Mouse (Mus musculus): ENCODE measurements around the gene Gins3. TPM values are rescaled to one million over a fixed set of nuclear protein-coding genes. Genes with fewer than 3 reads are reported as not detected.
"Not testable (repeated sequence)": the region's sequence is repeated elsewhere in the genome, so short reads cannot be mapped to it uniquely, and the experiment has no call there.

Gins3 gene
- polyA plus RNA-seq, 1 experiment from 2014 or later, result 18.6 TPM

- DNase-seq (ENCODE audit: low spot score), result no peak
- Histone ChIP-seq H3K4me2 (ENCODE audit: low read length) (no peak overlapping the region), H3K4me3 (ENCODE audit: low read depth, low read length) (no peak overlapping the region), H3K27ac (ENCODE audit: low read depth) (no peak overlapping the region), H3K9ac (ENCODE audit: low read length) (no peak overlapping the region), H3K36me3 (ENCODE audit: control insufficient read depth, insufficient read depth, low read length) (no peaks in the 10 kb centered on the region), H3K4me1 (replicated peaks; ENCODE audit: control insufficient read depth, insufficient read depth, low read length) (no peaks in the 10 kb centered on the region), H3K27me3 (replicated peaks; ENCODE audit: control insufficient read depth, insufficient read depth, low read length) (no peaks in the 10 kb centered on the region), H3K9me3 (ENCODE audit: control insufficient read depth, low read length) (no peaks in the 10 kb centered on the region)
- ATAC-seq (replicated peaks; ENCODE audit: low FRiP score, low TSS enrichment, low read depth), result no peak
- 47% methylated on average over 2 of the region's 2 CpGs for WGBS
Measured at GRCm38 (mm10) chr8:95657523-95657922, 24.3 kb downstream of the Gins3 start.

- no peak for ATAC-seq (replicated peaks; ENCODE audit: low FRiP score, low TSS enrichment, low read depth)
- Histone ChIP-seq H3K27ac (ENCODE audit: low read depth) (no peak overlapping the region), H3K36me3 (ENCODE audit: control insufficient read depth, insufficient read depth, low read length) (no peaks in the 10 kb centered on the region), H3K4me1 (replicated peaks; ENCODE audit: control insufficient read depth, insufficient read depth, low read length) (no peaks in the 10 kb centered on the region), H3K27me3 (replicated peaks; ENCODE audit: control insufficient read depth, insufficient read depth, low read length) (no peaks in the 10 kb centered on the region), H3K4me3 (ENCODE audit: low read depth, low read length) (no peak overlapping the region), H3K9ac (ENCODE audit: low read length) (no peak overlapping the region), H3K4me2 (ENCODE audit: low read length) (no peak overlapping the region), H3K9me3 (ENCODE audit: control insufficient read depth, low read length) (no peaks in the 10 kb centered on the region)
- 80% methylated on average over 6 of the region's 6 CpGs for WGBS
- no peak for DNase-seq (ENCODE audit: low spot score)
Measured at GRCm38 (mm10) chr8:95660334-95660882, 27.2 kb downstream of the Gins3 start.

GRCm38 (mm10) chr8:95661085-95661484 is 27.8 kb downstream of the Gins3 start:
- no peaks in the 10 kb centered on the region for H3K36me3 ChIP-seq (ENCODE audit: control insufficient read depth, insufficient read depth, low read length)
- H3K27me3 ChIP-seq (replicated peaks; ENCODE audit: control insufficient read depth, insufficient read depth, low read length), result no peaks in the 10 kb centered on the region
- no peak overlapping the region for H3K9ac ChIP-seq (ENCODE audit: low read length)
- H3K4me3 ChIP-seq (ENCODE audit: low read depth, low read length), result no peak overlapping the region
- H3K4me2 ChIP-seq (ENCODE audit: low read length), result no peak overlapping the region
- no peaks in the 10 kb centered on the region for H3K9me3 ChIP-seq (ENCODE audit: control insufficient read depth, low read length)
- ATAC-seq (replicated peaks; ENCODE audit: low FRiP score, low TSS enrichment, low read depth) (no peak), DNase-seq (ENCODE audit: low spot score) (no peak)
- no peak overlapping the region for H3K27ac ChIP-seq (ENCODE audit: low read depth)
- 80% methylated on average over 8 of the region's 8 CpGs for WGBS
- no peaks in the 10 kb centered on the region for H3K4me1 ChIP-seq (replicated peaks; ENCODE audit: control insufficient read depth, insufficient read depth, low read length)

- H3K4me2 ChIP-seq (ENCODE audit: low read length), result no peak overlapping the region
- WGBS, result 84% methylated on average over 6 of the region's 6 CpGs
- H3K36me3 ChIP-seq (ENCODE audit: control insufficient read depth, insufficient read depth, low read length), result no peaks in the 10 kb centered on the region
- no peak overlapping the region for H3K9ac ChIP-seq (ENCODE audit: low read length)
- ATAC-seq (replicated peaks; ENCODE audit: low FRiP score, low TSS enrichment, low read depth) (no peak), DNase-seq (ENCODE audit: low spot score) (no peak)
- H3K4me1 ChIP-seq (replicated peaks; ENCODE audit: control insufficient read depth, insufficient read depth, low read length), result no peaks in the 10 kb centered on the region
- no peak overlapping the region for H3K4me3 ChIP-seq (ENCODE audit: low read depth, low read length)
- no peak overlapping the region for H3K27ac ChIP-seq (ENCODE audit: low read depth)
- no peaks in the 10 kb centered on the region for H3K27me3 ChIP-seq (replicated peaks; ENCODE audit: control insufficient read depth, insufficient read depth, low read length)
- 0 out of 2 replicates have a peak, but pooled peaks cover 2% of the 10 kb centered on the region for H3K9me3 ChIP-seq (ENCODE audit: control insufficient read depth, low read length)
Measured at GRCm38 (mm10) chr8:95661575-95661974, 28.3 kb downstream of the Gins3 start.

- DNase-seq (ENCODE audit: low spot score), result no peak
- 74% methylated on average over 7 of the region's 7 CpGs for WGBS
- Histone ChIP-seq H3K9ac (ENCODE audit: low read length) (no peak overlapping the region), H3K4me3 (ENCODE audit: low read depth, low read length) (no peak overlapping the region), H3K4me1 (replicated peaks; ENCODE audit: control insufficient read depth, insufficient read depth, low read length) (no peaks in the 10 kb centered on the region), H3K27ac (ENCODE audit: low read depth) (no peak overlapping the region), H3K9me3 (ENCODE audit: control insufficient read depth, low read length) (0 out of 2 replicates have a peak, but pooled peaks cover 2% of the 10 kb centered on the region), H3K4me2 (ENCODE audit: low read length) (no peak overlapping the region), H3K36me3 (ENCODE audit: control insufficient read depth, insufficient read depth, low read length) (no peaks in the 10 kb centered on the region), H3K27me3 (replicated peaks; ENCODE audit: control insufficient read depth, insufficient read depth, low read length) (no peaks in the 10 kb centered on the region)
- ATAC-seq (replicated peaks; ENCODE audit: low FRiP score, low TSS enrichment, low read depth), result no peak
Measured at GRCm38 (mm10) chr8:95662885-95663598, 29.8 kb downstream of the Gins3 start.

GRCm38 (mm10) chr8:95663599-95663949 is 30.3 kb downstream of the Gins3 start:
- no peak overlapping the region for H3K9ac ChIP-seq (ENCODE audit: low read length)
- WGBS, result 44% methylated on average over 4 of the region's 4 CpGs
- H3K4me3 ChIP-seq (ENCODE audit: low read depth, low read length), result no peak overlapping the region
- no peak overlapping the region for H3K4me2 ChIP-seq (ENCODE audit: low read length)
- DNase-seq (ENCODE audit: low spot score), result no peak
- no peak overlapping the region for H3K27ac ChIP-seq (ENCODE audit: low read depth)
- no peak for ATAC-seq (replicated peaks; ENCODE audit: low FRiP score, low TSS enrichment, low read depth)
- 0 out of 2 replicates have a peak, but pooled peaks cover 2% of the 10 kb centered on the region for H3K9me3 ChIP-seq (ENCODE audit: control insufficient read depth, low read length)
- H3K36me3 ChIP-seq (ENCODE audit: control insufficient read depth, insufficient read depth, low read length), result no peaks in the 10 kb centered on the region
- no peaks in the 10 kb centered on the region for H3K27me3 ChIP-seq (replicated peaks; ENCODE audit: control insufficient read depth, insufficient read depth, low read length)
- no peaks in the 10 kb centered on the region for H3K4me1 ChIP-seq (replicated peaks; ENCODE audit: control insufficient read depth, insufficient read depth, low read length)

GRCm38 (mm10) chr8:95665813-95666452 is 32.7 kb downstream of the Gins3 start:
- not testable (repeated sequence) for H3K4me3 ChIP-seq (ENCODE audit: low read depth, low read length); H3K27ac ChIP-seq (ENCODE audit: low read depth); H3K9ac ChIP-seq (ENCODE audit: low read length); DNase-seq (ENCODE audit: low spot score); ATAC-seq (replicated peaks; ENCODE audit: low FRiP score, low TSS enrichment, low read depth); H3K4me1 ChIP-seq (replicated peaks; ENCODE audit: control insufficient read depth, insufficient read depth, low read length); H3K4me2 ChIP-seq (ENCODE audit: low read length); H3K36me3 ChIP-seq (ENCODE audit: control insufficient read depth, insufficient read depth, low read length); H3K9me3 ChIP-seq (ENCODE audit: control insufficient read depth, low read length); H3K27me3 ChIP-seq (replicated peaks; ENCODE audit: control insufficient read depth, insufficient read depth, low read length)
- WGBS, result 93% methylated on average over 11 of the region's 11 CpGs

GRCm38 (mm10) chr8:95668163-95668958 is 35.1 kb downstream of the Gins3 start:
- Histone ChIP-seq H3K27me3 (replicated peaks; ENCODE audit: control insufficient read depth, insufficient read depth, low read length) (peaks cover 5% of the 10 kb centered on the region), H3K4me2 (ENCODE audit: low read length) (no peak overlapping the region), H3K4me3 (ENCODE audit: low read depth, low read length) (no peak overlapping the region), H3K9me3 (ENCODE audit: control insufficient read depth, low read length) (0 out of 2 replicates have a peak, but pooled peaks cover 2% of the 10 kb centered on the region), H3K27ac (ENCODE audit: low read depth) (no peak overlapping the region), H3K36me3 (ENCODE audit: control insufficient read depth, insufficient read depth, low read length) (no peaks in the 10 kb centered on the region), H3K4me1 (replicated peaks; ENCODE audit: control insufficient read depth, insufficient read depth, low read length) (no peaks in the 10 kb centered on the region), H3K9ac (ENCODE audit: low read length) (no peak overlapping the region)
- DNase-seq (ENCODE audit: low spot score) (no peak), ATAC-seq (replicated peaks; ENCODE audit: low FRiP score, low TSS enrichment, low read depth) (peak; percentile 71; the same call in 1 of the 2 replicates)
- WGBS, result 50% methylated on average over 8 of the region's 8 CpGs

All from intestine, embryonic 14.5 days (tissue).